Mouse (Mus musculus): Measurements from ENCODE around the gene Gm6509.
"Not testable (repeated sequence)": the region's sequence is repeated elsewhere in the genome, so short reads cannot be mapped to it uniquely, and the experiment has no call there.

Gene Gm6509

GRCm38 (mm10) chr5:94623679-94624078 lies at the start of gene Gm6509:
TSS of gene Gm6509 (plus strand) at chr5:94623979.
- not testable (repeated sequence) for DNase-seq

GRCm38 (mm10) chr5:94616242-94616641 lies 7.5 kb upstream of the Gm6509 start, which contains the start of gene Gm3147:
TSS of gene Gm3147 (minus strand) at chr5:94616342.
- DNase-seq, result not testable (repeated sequence)

- DNase-seq, result not testable (repeated sequence)
Measured at GRCm38 (mm10) chr5:94648082-94648481, 24.3 kb downstream of the Gm6509 start, which contains the start of gene Gm6205. TSS of gene Gm6205 (plus strand) at chr5:94648382.

Data from lung, postnatal 36 days (tissue).